Mouse (Mus musculus): ENCODE measurements around the gene Gpr107.

Gpr107 gene

DNA sequence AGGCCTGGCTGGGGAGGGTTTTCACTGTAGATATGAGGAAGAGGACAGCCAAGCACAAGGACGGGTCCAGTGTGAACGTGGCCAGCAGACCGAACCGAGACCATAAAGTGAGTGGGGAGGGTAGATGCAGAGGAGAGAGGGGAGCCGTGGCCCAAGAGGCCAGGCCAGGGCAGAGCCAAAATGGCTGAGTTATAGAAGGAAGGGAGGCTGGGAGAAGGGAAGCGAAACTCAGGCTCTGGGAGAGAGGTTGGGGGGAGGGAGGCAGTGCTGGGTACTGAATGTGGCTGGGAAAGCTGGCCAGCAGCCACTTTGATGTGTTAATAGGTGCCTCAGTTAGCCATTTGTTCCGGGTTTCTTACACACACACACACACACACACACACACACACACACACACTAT lies 24.9 kb upstream of the Gpr107 start:
- in situ Hi-C loops (cut with MseI, MboI), result no loop called here

DNA sequence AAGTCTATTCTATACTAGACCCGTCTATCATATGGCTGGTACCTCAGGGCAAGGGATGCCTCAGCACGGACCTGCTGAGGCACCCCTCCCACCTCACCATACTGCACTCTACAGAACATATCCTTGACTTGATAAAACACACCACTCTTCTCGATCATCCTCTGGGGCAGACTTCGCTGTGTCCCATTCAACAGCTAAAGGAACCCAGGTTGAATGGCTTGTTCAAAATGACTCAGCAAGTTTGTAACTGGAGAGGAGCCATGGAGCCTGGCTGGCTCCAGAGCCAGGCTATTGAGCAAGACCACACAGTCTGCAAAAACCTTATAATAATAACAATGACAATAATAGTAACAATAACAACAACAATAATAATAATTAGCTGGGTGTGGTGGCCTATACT lies 24.2 kb upstream of the Gpr107 start:
- in situ Hi-C loops (cut with MseI, MboI), result no loop called here

- in situ Hi-C loops (cut with MseI, MboI), result no loop called here
Measured at GRCm38 (mm10) chr2:31129742-31130518, 22.2 kb upstream of the Gpr107 start.

- in situ Hi-C loops (cut with MseI, MboI), result no loop called here
Measured at GRCm38 (mm10) chr2:31130815-31131299, 21.3 kb upstream of the Gpr107 start.

DNA sequence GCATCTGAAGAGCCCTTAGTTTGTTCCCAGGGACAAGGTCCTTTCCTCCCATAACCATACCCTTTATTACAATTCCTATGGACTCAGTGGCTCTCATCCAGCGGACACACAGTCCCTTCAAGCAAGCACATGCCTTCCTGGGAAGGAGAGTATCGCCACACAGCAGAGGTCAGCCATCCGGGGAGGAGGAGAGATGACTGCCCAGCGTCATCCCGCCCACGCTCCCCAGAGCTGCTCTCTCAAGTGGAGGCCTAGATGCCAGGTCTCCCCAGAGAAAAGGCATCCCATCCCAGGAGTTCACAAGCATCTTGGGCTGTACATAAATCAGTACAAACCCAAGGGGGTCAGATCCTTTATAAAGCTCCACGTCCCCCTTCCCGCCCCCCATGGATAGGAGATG lies 19.4 kb upstream of the Gpr107 start:
- in situ Hi-C loops (cut with MseI, MboI), result no loop called here

- in situ Hi-C loops (cut with MseI, MboI), result no loop called here
Measured at GRCm38 (mm10) chr2:31133981-31134380, 18.1 kb upstream of the Gpr107 start.

- in situ Hi-C loops (cut with MseI, MboI), result no loop called here
Measured at GRCm38 (mm10) chr2:31135512-31135931, 16.6 kb upstream of the Gpr107 start.

- in situ Hi-C loops (cut with MseI, MboI), result no loop called here
Measured at GRCm38 (mm10) chr2:31136338-31136737, 15.8 kb upstream of the Gpr107 start.

GRCm38 (mm10) chr2:31137018-31137590 lies 15.0 kb upstream of the Gpr107 start:
- in situ Hi-C loops (cut with MseI, MboI), result no loop called here

- in situ Hi-C loops (cut with MseI, MboI), result no loop called here
Measured at GRCm38 (mm10) chr2:31139174-31139632, 12.9 kb upstream of the Gpr107 start.

GRCm38 (mm10) chr2:31139991-31140771 lies 11.9 kb upstream of the Gpr107 start:
- in situ Hi-C loops (cut with MseI, MboI), result no loop called here

DNA sequence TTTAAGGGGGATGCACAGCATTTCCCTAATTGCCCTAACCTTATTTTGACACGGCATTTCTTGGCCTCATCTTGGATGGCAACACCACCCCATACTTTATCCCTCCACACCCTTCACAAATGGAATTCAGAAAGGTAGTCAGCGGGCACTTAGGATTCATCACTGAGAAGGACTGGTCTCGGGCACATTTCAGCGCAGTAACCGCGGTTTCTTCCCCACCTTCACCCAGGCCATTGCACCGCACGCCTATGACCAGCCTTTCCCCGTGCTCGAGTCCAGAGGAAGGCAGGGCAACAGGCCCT lies 11.4 kb upstream of the Gpr107 start:
- in situ Hi-C loops (cut with MseI, MboI), result no loop called here

DNA sequence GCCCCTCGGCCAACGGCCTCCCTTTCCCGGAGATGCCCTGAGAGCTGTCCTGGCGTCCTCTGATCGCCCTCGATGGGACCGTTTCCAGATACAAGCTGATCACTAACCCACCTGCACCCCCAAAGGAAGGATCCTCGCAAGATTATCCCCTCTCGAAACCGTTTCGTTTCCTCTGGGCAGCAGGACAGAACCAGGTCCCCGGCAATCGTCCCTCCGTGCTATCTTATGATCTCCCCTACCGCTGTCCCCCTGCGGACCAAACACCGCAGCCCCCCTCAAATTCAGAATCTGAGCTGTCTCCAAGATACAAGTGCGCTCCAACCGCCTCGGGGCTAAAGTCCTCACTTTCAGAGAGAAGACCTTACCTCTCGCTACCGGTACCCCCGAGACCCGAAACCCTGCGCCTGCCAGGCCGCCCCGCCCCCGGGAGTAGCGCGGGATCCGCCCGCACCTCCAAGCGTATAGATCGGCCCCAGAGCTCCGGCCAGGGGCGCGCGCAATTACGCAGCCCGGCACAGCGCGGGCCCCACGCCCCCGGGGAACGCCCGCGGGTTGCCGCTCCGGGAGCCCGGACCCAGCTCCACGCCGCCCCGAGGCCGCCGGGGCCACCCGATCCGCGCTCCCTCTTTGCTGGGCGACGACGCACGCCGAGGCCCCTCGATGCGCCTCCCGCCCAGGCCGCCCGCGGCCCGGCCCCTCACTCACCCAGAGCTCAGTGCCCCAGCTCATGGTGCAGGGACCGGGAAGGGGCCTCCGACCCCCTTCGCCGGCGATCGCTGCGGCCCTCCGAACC lies 10.8 kb upstream of the Gpr107 start:
- in situ Hi-C loops (cut with MseI, MboI), result no loop called here

- in situ Hi-C loops (cut with MseI, MboI), result no loop called here
Measured at GRCm38 (mm10) chr2:31141867-31142454, 10.2 kb upstream of the Gpr107 start, which contains the start of gene Fnbp1. Gene Fnbp1 (minus strand): TSS chr2:31142008.

GRCm38 (mm10) chr2:31142505-31142904 lies 9.6 kb upstream of the Gpr107 start:
- in situ Hi-C loops (cut with MseI, MboI), result no loop called here

DNA sequence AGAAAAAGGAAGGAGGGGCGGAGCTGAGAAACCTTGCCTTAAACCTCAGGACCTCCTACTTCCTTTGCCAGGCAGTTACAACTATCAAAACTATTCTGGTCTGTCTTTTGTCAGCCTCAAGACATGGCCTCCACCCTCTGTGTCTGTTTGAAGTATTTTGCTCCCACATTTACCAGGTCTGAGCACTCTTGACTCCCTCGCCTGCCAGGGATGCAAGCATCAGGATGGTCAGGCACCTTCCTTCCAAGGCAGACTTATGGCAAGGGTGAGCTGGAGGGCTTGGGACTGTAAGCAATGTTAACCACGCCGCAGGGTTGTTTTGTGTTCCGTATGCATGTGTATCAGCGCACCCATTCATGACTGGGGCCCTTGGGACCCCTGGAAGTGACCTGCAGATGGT lies 8.8 kb upstream of the Gpr107 start:
- in situ Hi-C loops (cut with MseI, MboI), result no loop called here

- in situ Hi-C loops (cut with MseI, MboI), result no loop called here
Measured at GRCm38 (mm10) chr2:31143768-31144695, 8.1 kb upstream of the Gpr107 start.

DNA sequence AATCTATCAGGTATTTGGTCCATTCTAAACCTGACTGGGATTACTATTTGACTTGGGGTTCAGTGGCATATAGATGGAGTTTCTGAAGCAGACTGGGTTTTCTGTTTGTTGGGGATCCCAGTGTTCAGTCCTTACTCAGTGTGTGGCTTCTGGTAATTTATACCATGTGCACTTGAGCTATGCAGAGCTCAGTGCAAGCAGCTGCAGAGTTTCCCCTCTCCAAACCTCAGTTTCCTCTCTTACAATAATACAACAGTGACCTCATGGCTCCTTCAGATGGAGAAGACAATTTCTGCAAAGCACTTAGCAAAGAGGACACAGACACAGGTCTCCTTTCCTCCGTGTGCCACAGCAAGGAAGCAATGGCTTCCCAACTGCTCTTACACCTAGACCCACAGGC lies 7.2 kb upstream of the Gpr107 start:
- in situ Hi-C loops (cut with MseI, MboI), result no loop called here

DNA sequence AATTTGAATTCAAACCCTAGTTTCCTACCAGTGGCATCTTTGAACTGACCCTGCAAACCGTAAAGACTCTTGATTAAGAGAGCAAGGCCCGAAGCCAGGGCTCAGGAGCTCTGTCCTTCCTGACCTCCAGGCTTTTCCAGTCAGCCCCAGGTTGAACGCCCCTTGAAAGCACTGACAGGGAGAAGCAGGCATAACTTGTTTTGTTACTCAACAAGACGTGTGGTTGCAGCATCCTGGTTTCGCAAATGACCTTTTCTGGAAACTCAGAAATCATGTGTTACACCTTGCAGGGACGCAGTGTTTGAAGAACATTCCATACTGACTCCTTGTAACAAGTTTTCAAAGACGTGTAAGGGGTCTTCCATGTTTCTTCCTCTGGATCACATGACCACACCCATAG lies 5.1 kb upstream of the Gpr107 start:
- in situ Hi-C loops (cut with MseI, MboI), result no loop called here

DNA sequence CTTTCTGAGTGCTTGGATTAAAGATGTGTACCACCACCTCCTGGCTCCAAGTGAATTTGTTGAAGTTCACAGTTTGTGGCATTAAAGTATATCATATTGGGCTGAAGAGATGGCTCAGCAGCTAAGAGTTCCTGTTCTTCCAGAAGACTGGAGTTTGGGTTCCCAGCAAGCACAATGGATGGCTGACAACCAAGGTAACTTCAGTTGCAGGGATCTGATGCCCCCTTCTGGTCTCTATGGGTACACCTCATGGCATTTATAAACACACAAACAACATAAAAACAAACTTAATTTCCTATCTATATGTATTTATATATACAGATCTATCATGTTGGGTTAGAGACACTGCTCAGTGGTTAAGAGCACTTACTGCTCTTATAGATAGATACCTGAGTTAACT lies 1.4 kb upstream of the Gpr107 start:
- in situ Hi-C loops (cut with MseI, MboI), result no loop called here

Measured in mouse trophoblast stem cell (cell line).